Mouse (Mus musculus): ENCODE data around the gene Tinf2. TPM values are rescaled to one million over a fixed set of nuclear protein-coding genes. Genes with fewer than 3 reads are reported as not detected.

The Tinf2 gene
- polyA plus RNA-seq, 1 experiment = not detected

DNA sequence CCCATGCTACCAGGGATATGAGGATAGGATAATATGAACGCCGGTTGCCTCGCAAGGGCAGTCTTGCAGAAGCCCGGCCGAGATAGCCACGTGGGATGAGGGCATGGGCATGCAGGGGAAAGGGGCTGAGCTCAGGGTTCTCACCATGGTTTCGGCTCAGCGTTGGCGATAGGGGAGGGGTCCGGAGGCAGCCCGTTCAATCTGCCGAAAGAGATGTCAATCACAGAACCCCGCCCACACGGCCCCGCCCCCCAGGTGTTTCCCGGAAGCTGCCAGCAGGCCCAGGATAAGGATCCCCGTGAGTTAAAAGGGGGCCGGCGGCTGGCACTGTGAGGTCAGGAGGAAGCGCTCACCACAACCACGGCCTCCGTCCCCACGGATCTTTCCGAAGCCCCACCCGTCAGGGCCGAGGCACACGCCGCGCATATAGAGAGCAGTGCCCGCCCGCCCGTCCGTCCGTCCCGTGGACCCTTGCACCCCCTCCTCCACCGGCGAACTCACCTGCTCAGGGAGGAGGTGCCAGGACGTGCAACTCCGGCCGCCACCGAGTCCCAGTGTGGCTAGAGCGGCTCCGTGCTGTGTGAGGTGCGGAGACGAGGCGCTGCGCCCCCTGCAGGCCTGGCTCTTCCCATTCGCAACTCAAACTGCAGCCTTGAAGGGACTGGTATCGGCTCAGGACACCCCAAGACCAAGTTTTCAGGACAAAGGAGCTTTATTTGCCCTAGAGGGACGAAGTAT lies 40.2 kb upstream of the Tinf2 start, which contains the start of gene Rabggta:
Gene Rabggta, minus strand, starts transcription at position 564 of the 738 bp plus-strand sequence.
- peak within 1 kb of the TSS; percentile 78 for H3K4me3 ChIP-seq (ENCODE audit: insufficient read depth, low read depth, low read length)
- WGBS = under 1% methylated on average over 50 of the region's 50 CpGs
- H3K27ac ChIP-seq (ENCODE audit: insufficient read depth, low read depth, low read length) = peak within 1 kb of the TSS; percentile 4; the same call in 1 of the 2 replicates
- H3K4me1 ChIP-seq (ENCODE audit: control insufficient read depth, insufficient read depth, low read length) = peaks cover 10% of the 10 kb centered on the region
- TF ChIP-seq POLR2A (IDR thresholded peaks at IDR 0.05; ENCODE audit: insufficient read depth, low read depth, low read length) = 0 out of 2 replicates have a peak, but pooled peaks have one; percentile 13
- TF ChIP-seq CTCF (IDR thresholded peaks at IDR 0.05; ENCODE audit: insufficient read depth, low read depth, low read length) = peak; percentile 95

DNA sequence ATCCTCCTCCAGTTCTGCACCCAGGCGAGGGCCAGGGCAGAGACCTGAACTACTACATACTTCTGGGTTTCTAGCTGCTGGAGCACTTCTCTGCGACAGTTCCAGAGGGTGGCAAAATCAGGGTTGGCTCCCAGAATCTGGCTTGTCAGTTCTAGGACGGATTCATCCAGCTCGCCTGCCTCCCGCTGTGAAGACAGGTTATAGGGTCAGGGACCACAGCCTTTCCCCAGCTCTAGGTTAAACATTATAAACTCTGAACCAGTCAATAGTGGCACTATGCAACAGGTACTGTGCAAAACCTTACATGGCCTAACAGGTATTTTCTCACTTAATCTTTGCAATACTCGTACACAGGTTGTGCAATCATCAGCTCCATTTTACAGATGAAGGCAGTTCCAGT lies 39.5 kb upstream of the Tinf2 start:
- H3K4me3 ChIP-seq (ENCODE audit: insufficient read depth, low read depth, low read length) = no peak overlapping the region
- H3K4me1 ChIP-seq (ENCODE audit: control insufficient read depth, insufficient read depth, low read length) = peaks cover 10% of the 10 kb centered on the region
- H3K27ac ChIP-seq (ENCODE audit: insufficient read depth, low read depth, low read length) = no peak overlapping the region
- TF ChIP-seq CTCF (IDR thresholded peaks at IDR 0.05; ENCODE audit: insufficient read depth, low read depth, low read length) = no peak
- no peak for TF ChIP-seq POLR2A (IDR thresholded peaks at IDR 0.05; ENCODE audit: insufficient read depth, low read depth, low read length)
- 83% methylated on average over 6 of the region's 6 CpGs for WGBS

DNA sequence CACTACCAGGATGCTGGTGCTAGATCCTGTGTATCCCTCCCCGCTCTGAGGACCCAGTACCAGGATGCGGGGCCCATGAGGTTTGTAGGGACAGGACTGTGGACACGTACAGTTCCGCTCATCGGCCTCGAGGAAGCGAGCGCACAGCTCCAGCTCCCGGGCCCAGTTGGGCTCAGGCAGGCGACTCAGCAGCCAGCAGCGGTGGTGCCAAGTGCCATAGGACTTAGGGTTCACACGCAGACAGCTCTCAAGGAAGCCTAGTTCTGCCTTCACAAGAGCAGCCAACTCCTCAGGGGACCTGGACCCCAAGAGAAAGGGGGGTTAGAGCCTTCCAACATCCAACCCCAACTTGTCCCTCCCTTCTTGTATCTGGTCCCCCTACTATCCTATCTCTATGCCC lies 39.0 kb upstream of the Tinf2 start:
- 88% methylated on average over 12 of the region's 12 CpGs for WGBS
- TF ChIP-seq CTCF (IDR thresholded peaks at IDR 0.05; ENCODE audit: insufficient read depth, low read depth, low read length) (no peak), POLR2A (IDR thresholded peaks at IDR 0.05; ENCODE audit: insufficient read depth, low read depth, low read length) (no peak)
- no peak overlapping the region for H3K4me3 ChIP-seq (ENCODE audit: insufficient read depth, low read depth, low read length)

DNA sequence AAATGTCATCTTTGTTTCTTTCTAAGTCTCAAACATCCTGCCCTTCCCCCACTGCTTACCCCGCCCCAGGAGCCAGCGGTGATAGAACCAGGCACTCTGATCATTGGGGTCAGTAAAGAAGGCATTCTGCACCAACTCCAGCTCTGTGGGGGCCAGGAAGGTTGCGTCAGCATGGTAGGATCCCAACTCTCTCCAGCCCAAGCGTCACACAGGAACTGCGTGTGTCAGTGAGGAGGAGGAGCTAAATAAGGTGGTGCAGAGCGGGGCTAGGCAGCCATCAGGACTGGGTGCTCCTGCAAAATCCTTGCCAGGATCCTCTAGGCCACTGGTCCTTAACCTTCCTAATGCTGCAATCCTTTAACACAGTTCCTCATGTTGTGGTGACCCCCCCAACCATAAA lies 38.1 kb upstream of the Tinf2 start:
- no peak for TF ChIP-seq CTCF (IDR thresholded peaks at IDR 0.05; ENCODE audit: insufficient read depth, low read depth, low read length)
- no peak for TF ChIP-seq POLR2A (IDR thresholded peaks at IDR 0.05; ENCODE audit: insufficient read depth, low read depth, low read length)
- H3K4me3 ChIP-seq (ENCODE audit: insufficient read depth, low read depth, low read length) = no peak overlapping the region
- H3K4me1 ChIP-seq (ENCODE audit: control insufficient read depth, insufficient read depth, low read length) = peaks cover 10% of the 10 kb centered on the region

More for the DNA sequence above, 39.0 kb upstream of the Tinf2 start:
- H3K4me1 ChIP-seq (ENCODE audit: control insufficient read depth, insufficient read depth, low read length) = peaks cover 10% of the 10 kb centered on the region
- H3K27ac ChIP-seq (ENCODE audit: insufficient read depth, low read depth, low read length) = no peak overlapping the region

DNA sequence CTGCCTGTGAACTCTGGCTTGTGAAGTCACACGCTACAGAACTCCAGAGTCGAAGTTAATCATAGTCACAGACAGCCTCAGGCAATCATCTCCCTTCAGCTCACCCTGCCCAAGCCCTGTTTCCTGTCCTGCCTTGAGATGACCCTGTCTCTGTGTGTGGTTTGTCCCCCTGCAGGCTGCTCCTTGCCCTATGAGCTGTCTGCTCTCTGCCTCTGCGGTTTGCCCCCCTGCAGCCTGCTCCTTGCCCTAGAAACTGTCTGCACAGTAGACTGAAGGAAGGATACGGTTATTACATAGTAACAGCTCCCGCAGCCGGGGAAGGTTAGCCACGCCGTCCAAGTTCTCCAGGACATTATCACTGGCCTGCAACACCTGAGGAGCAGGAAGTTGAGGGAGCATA lies 35.3 kb upstream of the Tinf2 start:
- Histone ChIP-seq H3K27ac (ENCODE audit: insufficient read depth, low read depth, low read length) (no peak overlapping the region), H3K4me1 (ENCODE audit: control insufficient read depth, insufficient read depth, low read length) (peaks cover 10% of the 10 kb centered on the region), H3K4me3 (ENCODE audit: insufficient read depth, low read depth, low read length) (no peak overlapping the region)
- WGBS = 90% methylated on average over 8 of the region's 8 CpGs
- TF ChIP-seq CTCF (IDR thresholded peaks at IDR 0.05; ENCODE audit: insufficient read depth, low read depth, low read length) = no peak
- TF ChIP-seq POLR2A (IDR thresholded peaks at IDR 0.05; ENCODE audit: insufficient read depth, low read depth, low read length) = no peak

More for the DNA sequence above, 38.1 kb upstream of the Tinf2 start:
- 85% methylated on average over 6 of the region's 6 CpGs for WGBS
- no peak overlapping the region for H3K27ac ChIP-seq (ENCODE audit: insufficient read depth, low read depth, low read length)

DNA sequence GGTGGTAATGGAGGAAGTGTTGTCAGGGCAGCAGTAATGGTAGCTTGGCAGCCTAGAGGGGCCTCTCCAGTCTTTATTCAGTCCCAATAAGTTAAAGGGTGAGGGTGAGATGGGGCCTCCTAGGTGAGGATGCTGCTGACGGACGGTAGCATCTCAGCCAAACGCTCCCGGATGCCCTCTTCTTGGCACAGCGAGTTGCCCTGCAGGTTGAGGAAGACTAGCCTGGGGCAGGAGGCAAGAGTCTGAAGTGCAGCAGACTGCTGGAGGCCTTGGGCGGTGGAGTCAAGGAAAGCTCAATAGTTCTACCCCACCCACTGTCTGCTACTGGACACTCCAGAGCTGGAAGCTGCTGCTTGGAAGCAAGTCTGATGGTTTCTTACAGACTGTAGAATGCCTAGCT lies 34.7 kb upstream of the Tinf2 start:
- Histone ChIP-seq H3K4me1 (ENCODE audit: control insufficient read depth, insufficient read depth, low read length) (peaks cover 6% of the 10 kb centered on the region; the same call in 1 of the 2 replicates), H3K4me3 (ENCODE audit: insufficient read depth, low read depth, low read length) (no peak overlapping the region), H3K27ac (ENCODE audit: insufficient read depth, low read depth, low read length) (no peak overlapping the region)
- WGBS = 94% methylated on average over 6 of the region's 6 CpGs
- no peak for TF ChIP-seq CTCF (IDR thresholded peaks at IDR 0.05; ENCODE audit: insufficient read depth, low read depth, low read length)
- no peak for TF ChIP-seq POLR2A (IDR thresholded peaks at IDR 0.05; ENCODE audit: insufficient read depth, low read depth, low read length)

DNA sequence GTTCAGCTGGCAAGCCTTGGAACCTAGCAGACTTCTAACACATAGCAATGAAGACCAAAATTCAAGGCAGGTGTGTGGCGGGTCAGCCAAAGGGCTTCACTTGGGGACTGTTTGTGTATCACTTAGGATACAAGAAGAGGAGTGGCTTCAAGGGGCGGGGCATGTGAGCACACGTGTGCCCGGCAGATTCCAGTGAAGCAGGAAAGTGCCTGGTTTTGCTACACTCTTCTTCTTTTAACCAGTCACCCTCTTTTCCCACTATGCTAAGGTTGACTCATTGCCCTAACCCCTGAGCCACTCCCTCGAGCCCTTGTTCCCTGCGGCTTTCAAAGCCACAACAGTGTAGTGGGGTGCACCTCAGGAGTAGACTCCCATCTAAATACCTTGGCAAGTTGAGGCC lies 33.3 kb upstream of the Tinf2 start:
- Histone ChIP-seq H3K27ac (ENCODE audit: insufficient read depth, low read depth, low read length) (no peak overlapping the region), H3K4me1 (ENCODE audit: control insufficient read depth, insufficient read depth, low read length) (no peaks in the 10 kb centered on the region), H3K4me3 (ENCODE audit: insufficient read depth, low read depth, low read length) (no peak overlapping the region)
- TF ChIP-seq POLR2A (IDR thresholded peaks at IDR 0.05; ENCODE audit: insufficient read depth, low read depth, low read length) (no peak), CTCF (IDR thresholded peaks at IDR 0.05; ENCODE audit: insufficient read depth, low read depth, low read length) (no peak)
- 45% methylated on average over 6 of the region's 6 CpGs for WGBS

DNA sequence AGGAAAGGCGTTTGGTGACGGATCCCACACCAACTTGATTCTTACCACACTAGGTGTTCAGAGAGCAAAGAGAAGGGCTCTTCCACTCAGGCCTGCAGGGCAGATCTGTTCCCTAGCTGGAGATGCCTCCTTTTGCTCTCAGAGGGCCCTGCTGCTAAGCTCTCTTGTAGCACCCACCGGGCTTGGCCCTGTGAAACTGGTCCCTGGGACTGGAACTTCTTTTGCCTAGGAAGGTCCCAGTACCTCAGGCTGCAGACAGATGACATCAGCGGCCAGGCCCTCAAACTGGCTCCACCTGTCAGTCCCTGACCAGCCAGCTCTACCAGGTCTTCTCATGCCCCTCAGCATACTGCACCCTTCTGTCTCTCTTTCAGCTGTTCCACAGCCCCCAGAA lies 32.1 kb upstream of the Tinf2 start, which contains the start of gene Tgm1:
Gene Tgm1, minus strand, starts transcription at position 198 of the 394 bp plus-strand sequence.
- 46% methylated on average over 4 of the region's 4 CpGs for WGBS
- H3K4me1 ChIP-seq (ENCODE audit: control insufficient read depth, insufficient read depth, low read length) = no peaks in the 10 kb centered on the region
- TF ChIP-seq CTCF (IDR thresholded peaks at IDR 0.05; ENCODE audit: insufficient read depth, low read depth, low read length) = no peak
- no peak for TF ChIP-seq POLR2A (IDR thresholded peaks at IDR 0.05; ENCODE audit: insufficient read depth, low read depth, low read length)
- no peak within 1 kb of the TSS for H3K4me3 ChIP-seq (ENCODE audit: insufficient read depth, low read depth, low read length)
- no peak within 1 kb of the TSS for H3K27ac ChIP-seq (ENCODE audit: insufficient read depth, low read depth, low read length)

DNA sequence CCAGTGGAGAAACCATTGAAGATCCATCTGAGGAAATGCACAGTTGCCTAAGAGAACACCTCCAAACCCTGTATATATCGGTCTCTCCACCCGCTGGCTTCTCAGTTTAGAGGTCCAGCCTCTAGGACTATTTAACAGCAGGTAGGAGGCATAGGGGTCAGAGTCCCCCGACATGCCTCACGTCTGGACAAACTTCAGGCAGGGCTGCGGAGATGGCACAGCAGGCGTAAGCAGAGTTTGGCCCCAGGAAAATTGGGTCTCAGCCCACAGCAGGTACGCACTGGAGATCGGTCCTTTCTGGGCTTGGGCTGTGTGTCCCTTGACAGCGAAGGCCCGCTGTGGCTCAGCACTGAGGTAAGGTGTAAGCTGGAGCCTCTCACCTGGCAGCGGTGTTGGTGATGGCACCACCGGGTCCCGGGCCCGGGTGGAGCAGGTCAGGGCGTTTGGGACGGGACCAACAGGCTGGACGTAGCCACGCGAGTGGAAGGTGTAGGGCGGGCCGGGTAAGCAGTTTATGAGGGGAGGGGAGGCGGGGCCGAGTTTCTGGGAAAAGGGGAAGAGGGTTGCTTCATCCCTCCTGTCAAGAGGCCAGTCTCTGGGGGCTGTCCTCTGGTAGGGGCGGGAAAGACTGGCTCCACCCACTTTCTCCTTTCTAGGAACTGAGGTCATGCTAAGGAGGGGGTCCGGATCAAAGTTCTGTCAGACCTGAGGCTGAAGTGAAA lies 31.5 kb upstream of the Tinf2 start:
- no peaks in the 10 kb centered on the region for H3K4me1 ChIP-seq (ENCODE audit: control insufficient read depth, insufficient read depth, low read length)
- H3K27ac ChIP-seq (ENCODE audit: insufficient read depth, low read depth, low read length) = no peak overlapping the region
- H3K4me3 ChIP-seq (ENCODE audit: insufficient read depth, low read depth, low read length) = no peak overlapping the region
- 22% methylated on average over 25 of the region's 25 CpGs for WGBS
- TF ChIP-seq CTCF (IDR thresholded peaks at IDR 0.05; ENCODE audit: insufficient read depth, low read depth, low read length) = no peak
- no peak for TF ChIP-seq POLR2A (IDR thresholded peaks at IDR 0.05; ENCODE audit: insufficient read depth, low read depth, low read length)

All from olfactory bulb, adult 2 months (tissue).